Mouse (Mus musculus) CH12.LX (cell line): ENCODE results near the gene Sgms1. TPM values are rescaled to one million over a fixed set of nuclear protein-coding genes. Genes with fewer than 3 reads are reported as not detected.

Experiments
- DNase-seq: peaks from one replicate; pipeline ENCODE4 v3.0.0-alpha.2; 2013; ENCODE audit errors: extremely low read depth
- H3K27ac ChIP-seq: 2 replicates; pipeline ENCODE4 v1.5.1; 2012; ENCODE audit warnings: low read depth, mild to moderate bottlenecking, control low read depth, moderate library complexity; ENCODE audit not compliant: insufficient read depth
- H3K27me3 ChIP-seq: replicated peaks from 2 replicates; pipeline ENCODE3; 2012; ENCODE audit warnings: inconsistent platforms
- H3K36me3 ChIP-seq, 2 experiments: replicated peaks in 1 of 2; 2 replicates each; pipeline versions ENCODE3 to v1.6.1; 2012; ENCODE audit warnings: inconsistent platforms in 1 of 2, low read length in 1 of 2, mild to moderate bottlenecking in 1 of 2, mixed read lengths in 1 of 2, moderate library complexity in 1 of 2; ENCODE audit not compliant: control insufficient read depth in 1 of 2, insufficient read depth in 1 of 2
- H3K4me1 ChIP-seq, 2 experiments: 2 replicates each; pipeline ENCODE4 v1.6.1; 2012; ENCODE audit warnings: inconsistent platforms in 1 of 2, moderate library complexity in 1 of 2; ENCODE audit not compliant: insufficient read depth in 2 of 2, control insufficient read depth in 1 of 2
- H3K4me2 ChIP-seq: 2 replicates; pipeline ENCODE4 v1.6.1; 2012; ENCODE audit warnings: low read depth, mild to moderate bottlenecking, control low read depth; ENCODE audit not compliant: poor library complexity, insufficient read depth, severe bottlenecking
- H3K4me3 ChIP-seq, 3 experiments: fragments of 150-350 bp in 1 of 3; sonication (generic) in 1 of 3; replicated peaks in 1 of 3; 2 replicates each; pipeline versions ENCODE3 to v1.5.1; 2011 to 2012; ENCODE audit warnings: low read depth in 2 of 3, low read length in 2 of 3, mild to moderate bottlenecking in 2 of 3, moderate library complexity in 2 of 3, control low read depth in 1 of 3, improper control_type of control experiment in 1 of 3, inconsistent platforms in 1 of 3, mixed read lengths in 1 of 3; ENCODE audit not compliant: poor library complexity in 1 of 3
- H3K79me2 ChIP-seq: replicated peaks from 2 replicates; pipeline ENCODE4 v1.6.1; 2012; ENCODE audit warnings: mild to moderate bottlenecking, moderate library complexity; ENCODE audit not compliant: control insufficient read depth, poor library complexity, insufficient read depth, severe bottlenecking; ENCODE audit errors: extremely low read depth
- H3K9ac ChIP-seq: 2 replicates; pipeline ENCODE4 v1.6.1; 2012; ENCODE audit warnings: low read depth, mild to moderate bottlenecking, control low read depth, moderate library complexity; ENCODE audit not compliant: insufficient read depth
- H3K9me3 ChIP-seq: replicated peaks from 2 replicates; pipeline ENCODE3; 2012; ENCODE audit warnings: low read length, inconsistent platforms, mixed read lengths
- BHLHE40 ChIP-seq: IDR thresholded peaks from 2 replicates; pipeline ENCODE4 v1.6.1; 2011; ENCODE audit warnings: mild to moderate bottlenecking, low read depth, low read length, improper control_type of control experiment
- CHD1 ChIP-seq: IDR thresholded peaks from 2 replicates; pipeline ENCODE4 v1.6.1; 2012; ENCODE audit warnings: low read depth, low read length, improper control_type of control experiment, inconsistent platforms
- CHD2 ChIP-seq: IDR thresholded peaks from 2 replicates; pipeline ENCODE4 v1.6.1; 2011; ENCODE audit warnings: low read length, improper control_type of control experiment
- CTCF ChIP-seq, 2 experiments: IDR thresholded peaks in 1 of 2; conservative IDR thresholded peaks in 1 of 2; 2 replicates each; pipeline ENCODE4 v1.5.1; 2011 to 2012; ENCODE audit warnings: low read depth in 2 of 2, low read length in 2 of 2, improper control_type of control experiment in 1 of 2, inconsistent platforms in 1 of 2, mild to moderate bottlenecking in 1 of 2, moderate library complexity in 1 of 2
- E2F4 ChIP-seq: IDR thresholded peaks from 2 replicates; pipeline ENCODE4 v1.6.1; 2011; ENCODE audit warnings: low read depth, low read length, improper control_type of control experiment; ENCODE audit not compliant: insufficient replicate concordance
- ELF1 ChIP-seq: IDR thresholded peaks from 2 replicates; pipeline ENCODE4 v1.6.1; 2014; ENCODE audit warnings: low read depth, mild to moderate bottlenecking, inconsistent platforms, low read length, improper control_type of control experiment
- EP300 ChIP-seq: IDR thresholded peaks from 2 replicates; pipeline ENCODE4 v1.6.1; 2011; ENCODE audit warnings: low read length, improper control_type of control experiment
- ETS1 ChIP-seq: conservative IDR thresholded peaks from 2 replicates; pipeline ENCODE4 v1.6.1; 2012; ENCODE audit warnings: low read depth, mild to moderate bottlenecking, inconsistent platforms, low read length, improper control_type of control experiment, moderate library complexity
- GABPA ChIP-seq: IDR thresholded peaks from 2 replicates; pipeline ENCODE4 v1.6.1; 2012; ENCODE audit warnings: low read depth, low read length, improper control_type of control experiment, inconsistent platforms; ENCODE audit not compliant: insufficient replicate concordance
- HCFC1 ChIP-seq: IDR thresholded peaks from 2 replicates; pipeline ENCODE4 v1.6.1; 2012; ENCODE audit warnings: low read depth, mild to moderate bottlenecking, inconsistent platforms, low read length, improper control_type of control experiment
- IRF4 ChIP-seq: IDR thresholded peaks from 2 replicates; pipeline ENCODE4 v1.6.1; 2014; ENCODE audit warnings: low read depth, mild to moderate bottlenecking, inconsistent platforms, low read length, improper control_type of control experiment
- JUN ChIP-seq: IDR thresholded peaks from 2 replicates; pipeline ENCODE4 v1.6.1; 2011; ENCODE audit warnings: low read depth, mild to moderate bottlenecking, low read length, improper control_type of control experiment, moderate library complexity; ENCODE audit not compliant: insufficient read depth
- JUND ChIP-seq: conservative IDR thresholded peaks from 2 replicates; pipeline ENCODE4 v1.6.1; 2011; ENCODE audit warnings: low read depth, low read length, improper control_type of control experiment
- KAT2A ChIP-seq: IDR thresholded peaks from 2 replicates; pipeline ENCODE4 v1.6.1; 2012; ENCODE audit warnings: low read length, improper control_type of control experiment, inconsistent platforms; ENCODE audit not compliant: insufficient replicate concordance
- MAFK ChIP-seq: IDR thresholded peaks from 2 replicates; pipeline ENCODE4 v1.6.1; 2011; ENCODE audit warnings: low read length, improper control_type of control experiment; ENCODE audit not compliant: insufficient replicate concordance
- MAX ChIP-seq: IDR thresholded peaks from 2 replicates; pipeline ENCODE4 v1.6.1; 2011; ENCODE audit warnings: low read length, improper control_type of control experiment
- MAZ ChIP-seq: IDR thresholded peaks from 2 replicates; pipeline ENCODE4 v1.6.1; 2012; ENCODE audit warnings: low read depth, mild to moderate bottlenecking, inconsistent platforms, low read length, improper control_type of control experiment, moderate library complexity
- MEF2A ChIP-seq: IDR thresholded peaks from 2 replicates; pipeline ENCODE4 v1.6.1; 2014; ENCODE audit warnings: low read depth, mild to moderate bottlenecking, inconsistent platforms, low read length, improper control_type of control experiment, borderline replicate concordance
- MXI1 ChIP-seq: IDR thresholded peaks from 2 replicates; pipeline ENCODE4 v1.6.1; 2011; ENCODE audit warnings: mild to moderate bottlenecking, low read depth, low read length, improper control_type of control experiment
- MYC ChIP-seq: IDR thresholded peaks from 2 replicates; pipeline ENCODE4 v1.6.1; 2011; ENCODE audit warnings: low read depth, mild to moderate bottlenecking, improper control_type of control experiment, low read length
- NELFE ChIP-seq: IDR thresholded peaks from 2 replicates; pipeline ENCODE4 v1.6.1; 2011; ENCODE audit warnings: low read depth, low read length, improper control_type of control experiment
- NRF1 ChIP-seq: IDR thresholded peaks from 2 replicates; pipeline ENCODE4 v1.6.1; 2014; ENCODE audit warnings: low read depth, mild to moderate bottlenecking, inconsistent platforms, low read length, improper control_type of control experiment, moderate library complexity
- PAX5 ChIP-seq: IDR thresholded peaks from 2 replicates; pipeline ENCODE4 v1.6.1; 2012; ENCODE audit warnings: low read length, inconsistent platforms, mixed read lengths
- POLR2A ChIP-seq: IDR thresholded peaks from 2 replicates; pipeline ENCODE4 v1.6.1; 2011; ENCODE audit warnings: low read depth, mild to moderate bottlenecking, improper control_type of control experiment, low read length
- POLR2AphosphoS2 ChIP-seq: IDR thresholded peaks from 2 replicates; pipeline ENCODE4 v1.6.1; 2011; ENCODE audit warnings: low read depth, low read length, improper control_type of control experiment
- RAD21 ChIP-seq: IDR thresholded peaks from 2 replicates; pipeline ENCODE4 v1.6.1; 2011; ENCODE audit warnings: low read depth, mild to moderate bottlenecking, low read length, improper control_type of control experiment, moderate library complexity
- RCOR1 ChIP-seq: conservative IDR thresholded peaks from 2 replicates; pipeline ENCODE4 v1.6.1; 2012; ENCODE audit warnings: low read depth, mild to moderate bottlenecking, inconsistent platforms, low read length, improper control_type of control experiment
- SIN3A ChIP-seq: IDR thresholded peaks from 2 replicates; pipeline ENCODE4 v1.6.1; 2012; ENCODE audit warnings: low read length, improper control_type of control experiment, inconsistent platforms
- SMC3 ChIP-seq: IDR thresholded peaks from 2 replicates; pipeline ENCODE4 v1.6.1; 2011; ENCODE audit warnings: low read depth, low read length, improper control_type of control experiment
- TBP ChIP-seq: conservative IDR thresholded peaks from 2 replicates; pipeline ENCODE4 v1.6.1; 2011; ENCODE audit warnings: low read depth, low read length, improper control_type of control experiment
- TCF12 ChIP-seq: IDR thresholded peaks from 2 replicates; pipeline ENCODE4 v1.6.1; 2014; ENCODE audit warnings: low read depth, mild to moderate bottlenecking, inconsistent platforms, low read length, improper control_type of control experiment
- UBTF ChIP-seq: IDR thresholded peaks from 2 replicates; pipeline ENCODE4 v1.6.1; 2012; ENCODE audit warnings: low read depth, mild to moderate bottlenecking, inconsistent platforms, low read length, improper control_type of control experiment, moderate library complexity
- USF1 ChIP-seq: IDR thresholded peaks from 2 replicates; pipeline ENCODE4 v1.6.1; 2014; ENCODE audit warnings: low read depth, mild to moderate bottlenecking, inconsistent platforms, low read length, improper control_type of control experiment
- USF2 ChIP-seq: conservative IDR thresholded peaks from 2 replicates; pipeline ENCODE4 v1.6.1; 2011; ENCODE audit warnings: low read depth, low read length, improper control_type of control experiment
- ZC3H11A ChIP-seq: IDR thresholded peaks from 2 replicates; pipeline ENCODE4 v1.6.1; 2012; ENCODE audit warnings: low read depth, mild to moderate bottlenecking, inconsistent platforms, low read length, improper control_type of control experiment
- ZKSCAN1 ChIP-seq: IDR thresholded peaks from 2 replicates; pipeline ENCODE4 v1.6.1; 2012; ENCODE audit warnings: low read depth, inconsistent platforms, low read length, improper control_type of control experiment, borderline replicate concordance
- ZMIZ1 ChIP-seq: IDR thresholded peaks from 2 replicates; pipeline ENCODE4 v1.6.1; 2012; ENCODE audit warnings: low read depth, mild to moderate bottlenecking, inconsistent platforms, low read length, improper control_type of control experiment
- ZNF384 ChIP-seq: IDR thresholded peaks from 2 replicates; pipeline ENCODE4 v1.6.1; 2012; ENCODE audit warnings: low read depth, low read length, improper control_type of control experiment, inconsistent platforms
- dilution Hi-C: fragments of 300-500 bp; cut with MboI; formaldehyde crosslinking; loops from 2 replicates; pipeline ENCODE4 v1.14.3; 2020; ENCODE audit warnings: low sequenced_read_pairs; ENCODE audit not compliant: extremely low pct_unique_long_range_greater_than_20kb, extremely low pct_ligation_motif_present
- in situ Hi-C: fragments of 300-500 bp; cut with MboI; formaldehyde crosslinking; loops from 3 replicates; pipeline ENCODE4 v1.14.3; 2019; ENCODE audit warnings: low sequenced_read_pairs, low pct_ligation_motif_present, low pct_unique_long_range_greater_than_20kb, mixed read lengths
- polyA plus RNA-seq: library from polyadenylated mRNA; unstranded; fragments of >175 nt; gene quantifications from 2 replicates; pipeline ENCODE4 v1.2.1, GENCODE M21; 2012; ENCODE audit warnings: low read depth; ENCODE audit not compliant: insufficient read length
- total RNA-seq, 2 experiments: library from RNA; depleted of rRNA; stranded (reverse); fragments of 300-350 nt in 1 of 2; fragments of >200 nt in 1 of 2; gene quantifications; 2 replicates each; pipeline ENCODE4 v1.2.3; 2012 to 2014

The Sgms1 gene
- total and polyA plus RNA-seq, 3 experiments = 1.4 to 1.8 (median 1.8) TPM

- dilution Hi-C loops = no loop called here
- H3K27me3 ChIP-seq = no peaks in the 10 kb centered on the region
- H3K36me3 ChIP-seq = no peaks in the 10 kb centered on the region
- TF ChIP-seq MAFK = 0 out of 2 replicates have a peak, but pooled peaks have one; percentile 53
- TF ChIP-seq MYC = 0 out of 2 replicates have a peak, but pooled peaks have one; percentile 35
- TF ChIP-seq SMC3 = no peak
- peak; percentile 64 for TF ChIP-seq ETS1
- TF ChIP-seq IRF4 = peak; percentile 84
- TF ChIP-seq MAZ = no peak
- TF ChIP-seq PAX5 = no peak
- TF ChIP-seq ZMIZ1 = no peak
- no peak for TF ChIP-seq POLR2AphosphoS2
- TF ChIP-seq USF1 = no peak
- TF ChIP-seq CTCF (conservative IDR thresholded peaks at IDR 0.05 in 1 of 2, IDR thresholded peaks at IDR 0.05 in 1 of 2; ENCODE audit: low read depth in 2 of 2, low read length in 2 of 2) = no peak
- TF ChIP-seq EP300 = peak; percentile 51
- TF ChIP-seq HCFC1 = no peak
- TF ChIP-seq TBP = no peak
- TF ChIP-seq ZKSCAN1 = no peak
- TF ChIP-seq JUN = 0 out of 2 replicates have a peak, but pooled peaks have one; percentile 10
- TF ChIP-seq GABPA = no peak
- no peak for TF ChIP-seq RCOR1
- no peak for TF ChIP-seq USF2
- TF ChIP-seq CHD1 = peak; percentile 39; the same call in 1 of the 2 replicates
- no peak; the same call in 1 of the 2 replicates for TF ChIP-seq SIN3A
- no peak; the same call in 1 of the 2 replicates for TF ChIP-seq JUND
- no peak for TF ChIP-seq MXI1
- TF ChIP-seq NELFE = no peak
- TF ChIP-seq CHD2 = no peak
- TF ChIP-seq BHLHE40 = peak; percentile 47; the same call in 1 of the 2 replicates
- TF ChIP-seq UBTF = no peak
- TF ChIP-seq TCF12 = 0 out of 2 replicates have a peak, but pooled peaks have one; percentile 40
- no peak for TF ChIP-seq ZC3H11A
- TF ChIP-seq KAT2A = 0 out of 2 replicates have a peak, but pooled peaks have one; percentile 22
- 0 out of 2 replicates have a peak, but pooled peaks have one; percentile 53 for TF ChIP-seq MAX
- TF ChIP-seq MEF2A = peak; percentile 74; the same call in 1 of the 2 replicates
- no peak for TF ChIP-seq E2F4
- TF ChIP-seq ELF1 = peak; percentile 48; the same call in 1 of the 2 replicates
- no peak for TF ChIP-seq POLR2A
- no peak for TF ChIP-seq RAD21
- no peak for TF ChIP-seq ZNF384
- no peak for TF ChIP-seq NRF1
- TF ChIP-seq, all 38 proteins: peak for 13
- Histone ChIP-seq H3K4me2 (peak overlapping the region; percentile 63), H3K27ac (no peak overlapping the region), H3K4me3 (no peak overlapping the region), H3K9ac (peak overlapping the region; percentile 46; the same call in 1 of the 2 replicates), H3K79me2 (no peaks in the 10 kb centered on the region), H3K4me1 (peaks cover 37 to 55% of the 10 kb centered on the region in 2 experiments), H3K9me3 (no peaks in the 10 kb centered on the region)
- in situ Hi-C loops = no loop called here
- DNase-seq = peak; percentile 65
Measured at GRCm38 (mm10) chr19:32272475-32273260, 116.8 kb downstream of the Sgms1 start.
